In the genomic region with DNA sequence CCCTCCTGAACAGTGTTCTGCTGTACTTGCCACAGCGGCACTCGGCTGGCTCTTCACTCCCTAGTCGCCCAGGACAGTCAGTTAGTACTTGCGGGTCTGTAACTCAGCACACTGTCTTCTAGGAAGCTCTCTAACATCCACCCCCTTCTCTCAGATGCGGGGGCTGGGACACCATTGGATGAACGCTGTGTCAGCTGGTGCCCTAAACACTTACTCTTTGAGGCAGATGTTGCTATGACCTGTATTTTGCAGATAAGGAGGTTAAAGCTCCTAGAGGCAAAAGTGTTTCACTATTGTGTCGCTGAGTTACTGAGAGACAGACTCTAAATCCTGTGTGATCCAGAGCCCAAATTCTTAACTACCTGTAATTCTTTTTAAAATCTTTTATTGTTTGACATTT, we compare ENCODE assay signal across 19 mouse cellular contexts. TPM values are rescaled to one million over a fixed set of nuclear protein-coding genes. Genes with fewer than 3 reads are reported as not detected.
DNase-seq lines count a peak whose midpoint lies in the region; ATAC-seq and TF ChIP-seq lines count a peak whose summit lies in the region.
"Had no signal": no experiment of that assay in that cellular context is flagged by ENCODE, and none has a peak within 500 bp of the region (broad histone marks: within the 10 kb centered on the region; RNA-seq: fewer than 3 reads in every experiment).

No protein-coding gene starts in this region.

- no peak for TF ChIP-seq CTCF in layer of hippocampus, adult 2 months (conservative IDR thresholded peaks at IDR 0.05)

- DNase-seq in MEL-GATA-1-ER (ENCODE audit: extremely low read depth, low read depth) (peak; percentile 70), liver (peak; percentile 76)
- DNase-seq in thymus, postnatal 25 days: peak; percentile 73
- DNase-seq in spleen, postnatal 14 days (ENCODE audit: low spot score in 2 of 2): no peak
- no peak for DNase-seq in forebrain, embryonic 11.5 days (ENCODE audit: low spot score)
- no peak for DNase-seq in layer of hippocampus, adult 2 months (ENCODE audit: low spot score in 2 of 2)
- DNase-seq: cerebellum, adult 18-20 months; cerebellum, postnatal 36 days; heart, postnatal 4 days; kidney, adult 9 months; layer of hippocampus, postnatal 36 days; lung, postnatal 14 days; right cerebral cortex, postnatal 4 days had no signal

- 76% methylated on average over 7 of the region's 7 CpGs for WGBS in macrophage (ENCODE audit: missing documents)
- WGBS in forebrain, embryonic 11.5 days: 82% methylated on average over 7 of the region's 7 CpGs

- no peak overlapping the region for H3K4me3 ChIP-seq in macrophage (ENCODE audit: inconsistent target)
- H3K4me3 ChIP-seq in forebrain, embryonic 11.5 days (ENCODE audit: low read depth, low read length): no peak overlapping the region
- no peak overlapping the region for H3K4me3 ChIP-seq in layer of hippocampus, adult 2 months
- H3K4me3 ChIP-seq: limb, embryonic 15.5 days; midbrain, embryonic 10.5 days; neural tube, embryonic 13.5 days had no signal

- ATAC-seq in forebrain, embryonic 11.5 days (replicated peaks; ENCODE audit: low FRiP score): no peak
- ATAC-seq: forebrain, embryonic 14.5 days; hindbrain, postnatal 0 days had no signal

- H3K9me3 ChIP-seq in forebrain, embryonic 11.5 days (ENCODE audit: control insufficient read depth, low read length): no peaks in the 10 kb centered on the region; the same call in 1 of the 2 replicates
- H3K9me3 ChIP-seq: limb, embryonic 15.5 days; midbrain, embryonic 10.5 days; neural tube, embryonic 13.5 days had no signal

- no peak overlapping the region for H3K4me2 ChIP-seq in forebrain, embryonic 11.5 days (ENCODE audit: low read depth, low read length, severe bottlenecking)
- H3K4me2 ChIP-seq: limb, embryonic 15.5 days; neural tube, embryonic 13.5 days had no signal

- H3K36me3 ChIP-seq in macrophage (ENCODE audit: inconsistent target): no peaks in the 10 kb centered on the region
- no peaks in the 10 kb centered on the region for H3K36me3 ChIP-seq in forebrain, embryonic 11.5 days (ENCODE audit: control insufficient read depth, insufficient read depth, low read length)
- H3K36me3 ChIP-seq: limb, embryonic 15.5 days; midbrain, embryonic 10.5 days; neural tube, embryonic 13.5 days had no signal

- H3K4me1 ChIP-seq in forebrain, embryonic 11.5 days (replicated peaks; ENCODE audit: control insufficient read depth, insufficient read depth, low read length): no peaks in the 10 kb centered on the region

- H3K27ac ChIP-seq in macrophage: peak overlapping the region; percentile 13; the same call in 1 of the 2 replicates
- H3K27ac ChIP-seq in forebrain, embryonic 11.5 days (ENCODE audit: low read depth, low read length): no peak overlapping the region
- H3K27ac ChIP-seq in layer of hippocampus, adult 2 months: no peak overlapping the region
- H3K27ac ChIP-seq: hindbrain, postnatal 0 days; limb, embryonic 15.5 days; midbrain, embryonic 10.5 days; neural tube, embryonic 13.5 days had no signal

- H3K79me2 ChIP-seq in macrophage (ENCODE audit: inconsistent target): no peaks in the 10 kb centered on the region

- no peak overlapping the region for H3K9ac ChIP-seq in forebrain, embryonic 11.5 days (ENCODE audit: low read length)
- H3K9ac ChIP-seq: limb, embryonic 15.5 days; neural tube, embryonic 13.5 days had no signal

- H3K27me3 ChIP-seq in forebrain, embryonic 11.5 days (ENCODE audit: control insufficient read depth, insufficient read depth, low read length): no peaks in the 10 kb centered on the region
- H3K27me3 ChIP-seq: limb, embryonic 15.5 days; neural tube, embryonic 13.5 days had no signal

RNA-seq across cellular contexts. Expression of a gene that starts 36.4 kb away (rescaled TPM):
- total RNA-seq in macrophage (2018; cell fraction: chromatin; rRNA removed): 100 to 1,000 TPM in 6 of 26 experiments, 10 to 100 TPM in 19, 1 to 10 TPM in 1; 9.2 to 143 (median 58.4) TPM
- total RNA-seq in macrophage (2018; cell fraction: cytosol; rRNA removed): 100 to 1,000 TPM in 11 of 26 experiments, 10 to 100 TPM in 15; 40.1 to 135 (median 81.6) TPM
- total RNA-seq in macrophage (2018; cell fraction: nucleus; rRNA removed): 100 to 1,000 TPM in 11 of 26 experiments, 10 to 100 TPM in 15; 38.3 to 241 (median 91.4) TPM
- polyA plus RNA-seq in macrophage (2018): 86.0 to 211 TPM (median 135 TPM) in 3 replicates
- polyA plus RNA-seq in forebrain, embryonic 11.5 days (2014; fragmentation: Nextera tagmentation; extraction: Ambion mirVana): 5.1 and 7.2 TPM in 2 replicates
- total RNA-seq in layer of hippocampus, adult 2 months (2021): 1 to 10 TPM; 1.8 to 2.3 TPM

RNA-seq across cellular contexts. Expression of a gene that starts 58.6 kb away (rescaled TPM):
- 1 to 10 TPM in 4 of 26 experiments, under 1 TPM in 19, not detected in 3; 0.13 to 3.4 (median 0.42) TPM for total RNA-seq in macrophage (2018; cell fraction: chromatin; rRNA removed)
- total RNA-seq in macrophage (2018; cell fraction: cytosol; rRNA removed): under 1 TPM; 0.06 to 0.38 (median 0.19) TPM
- total RNA-seq in macrophage (2018; cell fraction: nucleus; rRNA removed): 1 to 10 TPM in 2 of 26 experiments, under 1 TPM in 22, not detected in 2; 0.07 to 2.0 (median 0.22) TPM
- polyA plus RNA-seq in macrophage (2018): 0.05 to 1.2 TPM (median 0.14 TPM) in 3 replicates
- polyA plus RNA-seq in forebrain, embryonic 11.5 days (2014; fragmentation: Nextera tagmentation; extraction: Ambion mirVana): 51.5 and 52.2 TPM in 2 replicates
- 100 to 1,000 TPM in 1 of 2 experiments, 10 to 100 TPM in 1; 96.3 to 103 TPM for total RNA-seq in layer of hippocampus, adult 2 months (2021)

Comparison
In these comparisons a context has a peak if more than half of its experiments do, and no peak if none do; other contexts are left out.
1. DNase-seq: peak in MEL-GATA-1-ER (single experiment), liver (single experiment) and thymus, postnatal 25 days (single experiment); none in spleen, postnatal 14 days (0 of 2), forebrain, embryonic 11.5 days (single experiment) and layer of hippocampus, adult 2 months (0 of 2).
2. RNA of a gene that starts 36.4 kb away (polyA plus RNA-seq): 86.0 to 211 TPM in macrophage; 5.1 to 7.2 TPM in forebrain, embryonic 11.5 days; every median in the first group is over 10 times any median in the second.
3. RNA of a gene that starts 58.6 kb away (polyA plus RNA-seq): 51.5 to 52.2 TPM in forebrain, embryonic 11.5 days; 0.05 to 1.2 TPM in macrophage; every median in the first group is over 10 times any median in the second.